Mouse (Mus musculus) left cerebral cortex, postnatal 10 days (tissue): ENCODE results near the gene Fmo4. TPM values are rescaled to one million over a fixed set of nuclear protein-coding genes. Genes with fewer than 3 reads are reported as not detected.

Experiments used
- DNase-seq, 2 experiments: peaks; one replicate each; pipeline ENCODE4 v3.0.0; 2021 to 2022; ENCODE audit warnings: low spot score in 2 of 2, mixed read lengths in 1 of 2; ENCODE audit errors: extremely low spot score in 1 of 2
- intact Hi-C: fragments of 180-260 bp; cut with DNase I; formaldehyde crosslinking; loops from one replicate; pipeline ENCODE4 v1.15.1; 2025
- total RNA-seq, 2 experiments: library from RNA; stranded (reverse); gene quantifications; 2 replicates each; pipeline ENCODE4 v1.2.3; 2021

Fmo4 gene
- total RNA-seq = not detected

GRCm38 (mm10) chr1:162813836-162814156 is at the start of gene Fmo4:
TSS of gene Fmo4 (minus strand) at chr1:162813972.
- intact Hi-C loops = no loop called here
- peak; percentile 5 to 36 for DNase-seq

DNA sequence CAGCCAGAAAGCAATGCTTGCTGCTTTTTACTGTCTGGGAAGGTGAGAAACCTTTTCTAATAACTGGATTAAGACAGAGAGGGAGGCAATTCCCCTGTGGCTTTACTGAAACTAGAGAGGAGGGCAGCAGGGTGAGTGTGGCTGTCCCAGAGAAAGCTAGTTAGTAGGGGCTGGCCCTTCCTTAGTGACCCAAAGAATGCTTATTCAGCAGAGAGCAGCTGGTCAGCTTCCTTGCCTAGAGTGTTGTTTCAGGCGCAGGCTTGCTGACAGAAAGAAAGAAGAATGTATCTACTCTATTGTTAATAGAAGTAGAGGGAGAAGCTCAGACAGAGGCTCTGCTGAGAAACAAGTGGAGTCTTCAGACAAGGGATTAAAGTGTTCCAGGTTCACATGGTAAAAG is 48.6 kb upstream of the Fmo4 start:
- DNase-seq = no peak

GRCm38 (mm10) chr1:162859996-162860605 is 46.3 kb upstream of the Fmo4 start:
- intact Hi-C loops = no loop called here
- DNase-seq = peak in 1 of 2 experiments; percentile 32

More for the DNA sequence above, 48.6 kb upstream of the Fmo4 start:
- intact Hi-C loops = no loop called here

DNA sequence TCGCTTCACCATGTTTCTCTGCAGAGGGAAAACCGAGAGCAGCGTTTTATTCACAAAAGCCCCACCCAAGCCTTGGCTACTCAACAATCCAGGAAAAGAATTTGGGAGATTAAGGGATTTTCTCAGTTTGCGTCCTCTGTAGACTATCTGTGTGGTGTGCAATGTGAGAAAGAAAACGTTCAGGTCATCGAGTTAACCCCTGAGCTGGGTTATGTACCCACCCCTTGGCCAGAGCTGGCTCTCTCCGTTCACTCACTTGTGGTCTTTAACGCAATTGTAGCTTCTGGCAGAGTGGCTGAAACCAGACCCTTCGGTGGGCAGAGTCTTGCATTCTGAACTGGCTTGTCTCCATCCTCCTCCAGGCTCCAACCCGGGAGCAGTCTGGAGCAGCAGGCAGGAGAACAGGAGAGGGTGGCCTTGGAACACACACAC is 45.8 kb upstream of the Fmo4 start:
- DNase-seq = peak; percentile 1 to 32
- intact Hi-C loops = no loop called here

GRCm38 (mm10) chr1:162858748-162859130 is 45.0 kb upstream of the Fmo4 start:
- DNase-seq = peak; percentile 5 to 35
- intact Hi-C loops = no loop called here

GRCm38 (mm10) chr1:162857766-162858747 is 44.3 kb upstream of the Fmo4 start:
- intact Hi-C loops = no loop called here
- DNase-seq = peak in 1 of 2 experiments; percentile 13

GRCm38 (mm10) chr1:162853812-162854482 is 40.2 kb upstream of the Fmo4 start:
- no peak for DNase-seq

DNA sequence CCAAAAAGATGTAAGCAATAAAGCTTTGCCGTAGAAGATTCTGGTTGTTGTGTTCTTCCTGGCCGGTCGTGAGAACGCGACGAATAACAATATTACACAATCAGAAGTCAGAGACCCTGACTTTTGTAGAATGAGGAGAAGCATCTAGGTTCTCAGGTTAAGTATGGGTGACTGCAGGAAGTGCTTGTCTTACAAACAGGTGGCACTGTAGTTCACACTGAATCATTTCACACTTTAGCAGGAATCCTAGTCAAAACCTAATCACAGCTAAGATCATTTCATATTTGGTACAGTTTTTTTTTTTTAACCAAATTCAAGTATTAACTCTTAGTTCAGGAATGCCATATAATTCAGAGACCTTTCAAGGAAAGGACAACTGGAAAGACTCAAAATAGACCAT is 33.8 kb upstream of the Fmo4 start:
- no peak for DNase-seq
- intact Hi-C loops = no loop called here

More at GRCm38 (mm10) chr1:162853812-162854482, 40.2 kb upstream of the Fmo4 start:
- intact Hi-C loops = no loop called here

DNA sequence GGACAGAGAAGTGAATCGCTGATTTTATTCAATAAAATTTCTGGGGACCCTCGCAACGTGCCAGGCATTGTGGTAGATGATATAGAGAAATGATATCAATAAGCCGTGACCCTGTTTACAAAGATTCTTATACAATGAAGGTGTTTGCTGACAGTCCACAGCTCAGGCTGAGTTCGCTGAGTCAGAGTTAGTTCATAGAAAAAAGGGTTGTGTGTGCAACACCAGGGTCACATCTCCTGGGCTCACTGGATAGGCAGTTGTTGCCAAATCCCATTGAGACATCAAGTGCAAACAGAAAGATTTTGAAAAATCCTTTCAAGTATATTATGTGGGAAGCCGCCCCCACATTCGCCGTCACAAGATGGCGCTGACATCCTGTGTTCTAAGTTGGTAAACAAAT is 26.4 kb upstream of the Fmo4 start:
- intact Hi-C loops = no loop called here
- DNase-seq = no peak

GRCm38 (mm10) chr1:162838976-162839375 is 25.2 kb upstream of the Fmo4 start:
- intact Hi-C loops = no loop called here

GRCm38 (mm10) chr1:162834342-162834741 is 20.6 kb upstream of the Fmo4 start:
- intact Hi-C loops = no loop called here
- DNase-seq = no peak

More at GRCm38 (mm10) chr1:162838976-162839375, 25.2 kb upstream of the Fmo4 start:
- DNase-seq = no peak

DNA sequence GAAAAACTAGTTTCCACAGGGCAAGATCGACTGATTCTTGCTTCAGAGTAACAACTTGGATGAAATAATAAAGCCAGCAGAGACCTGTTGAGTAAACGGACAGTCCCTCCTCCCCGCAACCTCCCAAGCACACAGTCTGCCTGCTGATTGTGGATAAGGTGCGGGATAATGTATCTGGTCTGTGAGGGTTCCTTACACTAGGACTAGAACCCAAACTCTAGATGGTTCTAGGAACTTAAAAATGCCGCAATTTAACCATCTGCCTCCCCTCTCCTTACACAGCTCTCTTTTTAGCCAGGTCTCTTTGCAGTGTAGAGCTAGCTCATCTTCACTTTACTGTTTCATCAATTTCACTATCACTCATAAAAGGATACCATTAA is 18.8 kb upstream of the Fmo4 start:
- intact Hi-C loops = no loop called here
- DNase-seq = no peak

GRCm38 (mm10) chr1:162831838-162832573 is 18.2 kb upstream of the Fmo4 start:
- intact Hi-C loops = no loop called here
- DNase-seq = peak in 1 of 2 experiments; percentile 15

DNA sequence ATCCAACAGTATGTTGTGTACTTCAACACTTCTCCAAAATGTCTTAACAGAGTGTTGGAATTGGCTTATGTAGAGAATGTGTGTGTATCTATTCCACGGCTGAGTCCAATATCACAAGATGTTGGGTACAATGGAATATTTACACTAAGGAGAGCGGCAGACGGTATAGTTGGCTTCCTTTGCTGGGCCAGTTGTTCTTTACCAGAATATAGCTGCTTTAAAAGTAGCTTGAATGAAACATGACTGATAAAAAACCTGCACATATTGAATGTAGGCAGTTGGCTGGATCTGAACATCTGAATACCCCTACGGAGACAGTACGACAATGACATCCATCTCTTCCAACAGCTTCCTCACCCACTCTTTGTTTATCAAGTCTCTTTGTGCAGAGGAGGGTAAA is 5.5 kb upstream of the Fmo4 start:
- intact Hi-C loops = loop anchor here (5.0 kb wide), 1 partner anchor 253 kb away; no protein-coding TSS in a partner anchor
- DNase-seq = no peak

GRCm38 (mm10) chr1:162815381-162816127 is 1.8 kb upstream of the Fmo4 start:
- intact Hi-C loops = loop anchor here (5.0 kb wide), 1 partner anchor 257 kb away; no protein-coding TSS in a partner anchor
- no peak for DNase-seq

GRCm38 (mm10) chr1:162814932-162815331 is 1.2 kb upstream of the Fmo4 start:
- intact Hi-C loops = loop anchor here (5.0 kb wide), 1 partner anchor 257 kb away; no protein-coding TSS in a partner anchor

DNA sequence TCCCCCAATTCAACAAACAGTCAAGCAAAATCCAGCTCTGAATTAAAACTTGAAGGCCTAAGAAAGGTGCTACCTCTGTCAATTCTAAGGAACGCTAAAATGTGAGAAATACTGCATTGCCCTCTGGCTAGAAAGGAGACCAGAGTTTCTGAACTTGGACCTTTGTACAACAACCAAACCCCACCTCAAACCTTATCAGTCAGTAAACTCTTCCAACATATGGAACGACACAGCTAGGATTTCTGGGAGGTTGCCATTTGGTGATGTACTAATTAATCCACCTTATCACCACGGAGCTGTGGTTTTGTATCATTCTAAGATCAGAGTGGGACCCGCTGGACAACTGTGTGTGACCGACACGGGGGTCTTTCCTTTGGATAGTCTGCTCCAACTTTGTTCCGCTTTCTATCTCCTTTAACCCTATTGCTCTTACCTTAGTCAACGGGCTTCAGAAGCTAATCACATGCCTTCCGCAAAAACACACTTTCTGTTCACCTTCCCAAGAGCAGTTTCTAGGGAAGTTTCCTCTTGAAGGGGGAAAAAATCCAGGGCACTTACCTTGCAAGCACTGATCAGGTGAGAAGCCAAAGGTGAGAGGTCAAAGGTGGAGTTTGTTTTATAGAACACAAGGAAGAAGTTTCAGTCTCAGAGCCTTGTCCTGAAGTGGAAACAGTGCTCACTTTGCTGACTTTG is 483 bp downstream of the Fmo4 start:
- intact Hi-C loops = no loop called here
- no peak for DNase-seq

More at GRCm38 (mm10) chr1:162814932-162815331, 1.2 kb upstream of the Fmo4 start:
- no peak for DNase-seq
